Mouse (Mus musculus): ENCODE measurements around the gene Fgfr2. TPM values are rescaled to one million over a fixed set of nuclear protein-coding genes. Genes with fewer than 3 reads are reported as not detected.
A peak's percentile ranks its signal among the peaks of the same experiment; 100 is the strongest.

Fgfr2 gene
- polyA plus RNA-seq, 1 experiment from 2014 or later: 133 TPM

DNA sequence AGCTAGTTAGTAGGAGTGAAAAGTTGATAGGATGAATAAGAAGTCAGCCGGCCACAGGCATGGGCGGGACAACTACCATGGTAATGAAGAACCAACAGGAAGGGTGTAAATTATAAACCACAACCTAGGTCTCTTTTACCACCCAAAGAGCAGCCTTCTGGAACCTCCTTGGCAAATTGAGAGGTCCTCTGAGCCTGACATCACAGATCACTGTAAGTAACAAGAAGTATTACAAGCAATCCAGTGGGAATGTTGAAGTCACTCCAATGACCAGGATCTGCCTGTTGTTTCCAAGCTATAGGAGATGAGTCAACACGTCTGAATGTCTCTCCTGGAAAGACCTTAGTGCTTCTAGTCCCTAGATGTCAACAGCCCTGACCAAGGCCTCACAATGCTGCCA is 61.1 kb downstream of the Fgfr2 start:
- no peak overlapping the region for H3K27ac ChIP-seq (ENCODE audit: low read depth, low read length)
- H3K9me3 ChIP-seq (ENCODE audit: control insufficient read depth, low read length): no peaks in the 10 kb centered on the region
- H3K4me2 ChIP-seq (replicated peaks; ENCODE audit: low read depth, low read length): no peak overlapping the region
- no peak for ATAC-seq (ENCODE audit: low FRiP score, low TSS enrichment)
- 69% methylated on average over 3 of the region's 3 CpGs for WGBS
- H3K36me3 ChIP-seq (ENCODE audit: control insufficient read depth, insufficient read depth, low read length): peaks cover 14% of the 10 kb centered on the region
- H3K9ac ChIP-seq (ENCODE audit: low read depth, low read length): no peak overlapping the region
- H3K4me3 ChIP-seq (ENCODE audit: low read length): no peak overlapping the region
- H3K4me1 ChIP-seq (ENCODE audit: control insufficient read depth, insufficient read depth, low read length): peaks cover 19% of the 10 kb centered on the region
- no peaks in the 10 kb centered on the region for H3K27me3 ChIP-seq (ENCODE audit: control insufficient read depth, insufficient read depth, low read length)

DNA sequence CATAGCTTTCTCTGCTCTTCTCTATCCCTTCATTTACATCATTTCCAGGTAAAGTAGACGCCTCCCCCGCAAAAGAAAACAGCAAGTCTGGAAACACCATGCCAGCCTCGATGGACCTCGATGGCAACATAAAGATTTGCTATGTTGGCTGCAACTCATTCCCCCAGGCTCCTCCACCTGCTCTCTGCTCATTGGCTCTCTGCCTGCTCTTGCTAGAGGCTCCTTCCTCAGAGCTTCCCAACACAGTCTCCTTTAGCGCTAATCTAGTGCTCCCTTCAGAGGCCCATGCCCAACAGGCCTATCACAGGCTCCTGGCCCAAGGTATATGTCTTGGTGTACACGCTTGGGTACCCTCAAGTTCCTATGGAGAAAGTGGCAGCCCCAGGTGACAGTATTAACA is 63.0 kb downstream of the Fgfr2 start:
- no peak for ATAC-seq (ENCODE audit: low FRiP score, low TSS enrichment)
- WGBS: 84% methylated on average over 6 of the region's 6 CpGs
- no peak overlapping the region for H3K4me2 ChIP-seq (replicated peaks; ENCODE audit: low read depth, low read length)
- no peak overlapping the region for H3K4me3 ChIP-seq (ENCODE audit: low read length)
- no peak overlapping the region for H3K9ac ChIP-seq (ENCODE audit: low read depth, low read length)
- peaks cover 14% of the 10 kb centered on the region; the same call in 1 of the 2 replicates for H3K36me3 ChIP-seq (ENCODE audit: control insufficient read depth, insufficient read depth, low read length)
- H3K27ac ChIP-seq (ENCODE audit: low read depth, low read length): no peak overlapping the region
- no peaks in the 10 kb centered on the region for H3K9me3 ChIP-seq (ENCODE audit: control insufficient read depth, low read length)
- H3K27me3 ChIP-seq (ENCODE audit: control insufficient read depth, insufficient read depth, low read length): no peaks in the 10 kb centered on the region
- peaks cover 12% of the 10 kb centered on the region; the same call in 1 of the 2 replicates for H3K4me1 ChIP-seq (ENCODE audit: control insufficient read depth, insufficient read depth, low read length)

DNA sequence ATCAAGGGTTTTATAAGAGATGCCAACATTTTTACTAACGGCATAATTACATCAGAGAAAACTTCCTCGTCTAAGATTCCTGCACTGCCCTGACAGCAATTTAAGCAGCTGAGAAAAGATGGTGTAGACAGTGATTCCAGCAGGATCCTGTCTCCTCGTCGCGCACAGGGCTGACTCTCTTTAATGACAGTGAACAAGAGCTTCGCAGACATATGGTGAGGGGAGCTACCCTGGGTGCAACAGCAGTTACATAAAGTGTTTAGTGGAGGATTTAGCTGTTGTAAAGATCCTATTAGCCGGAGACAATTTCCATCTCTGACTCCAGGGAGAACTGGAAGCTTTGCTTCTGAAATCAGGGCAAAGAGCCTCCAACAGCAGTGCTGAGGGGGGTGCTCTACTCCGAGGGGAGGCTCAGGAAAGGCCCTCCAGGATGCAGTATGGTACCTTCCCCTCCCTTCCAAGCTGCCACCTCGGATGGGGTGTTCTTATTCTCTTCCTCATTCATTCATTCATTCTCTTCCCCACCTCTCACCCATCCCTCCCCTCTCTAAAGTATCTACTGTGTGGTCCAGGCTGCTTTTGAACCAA is 63.5 kb downstream of the Fgfr2 start:
- Histone ChIP-seq H3K27me3 (ENCODE audit: control insufficient read depth, insufficient read depth, low read length) (no peaks in the 10 kb centered on the region), H3K4me1 (ENCODE audit: control insufficient read depth, insufficient read depth, low read length) (peaks cover 12% of the 10 kb centered on the region; the same call in 1 of the 2 replicates), H3K4me2 (replicated peaks; ENCODE audit: low read depth, low read length) (no peak overlapping the region), H3K9ac (ENCODE audit: low read depth, low read length) (no peak overlapping the region), H3K36me3 (ENCODE audit: control insufficient read depth, insufficient read depth, low read length) (peaks cover 15% of the 10 kb centered on the region; the same call in 1 of the 2 replicates), H3K9me3 (ENCODE audit: control insufficient read depth, low read length) (no peaks in the 10 kb centered on the region), H3K4me3 (ENCODE audit: low read length) (no peak overlapping the region), H3K27ac (ENCODE audit: low read depth, low read length) (no peak overlapping the region)
- ATAC-seq (ENCODE audit: low FRiP score, low TSS enrichment): no peak
- 48% methylated on average over 9 of the region's 9 CpGs for WGBS

DNA sequence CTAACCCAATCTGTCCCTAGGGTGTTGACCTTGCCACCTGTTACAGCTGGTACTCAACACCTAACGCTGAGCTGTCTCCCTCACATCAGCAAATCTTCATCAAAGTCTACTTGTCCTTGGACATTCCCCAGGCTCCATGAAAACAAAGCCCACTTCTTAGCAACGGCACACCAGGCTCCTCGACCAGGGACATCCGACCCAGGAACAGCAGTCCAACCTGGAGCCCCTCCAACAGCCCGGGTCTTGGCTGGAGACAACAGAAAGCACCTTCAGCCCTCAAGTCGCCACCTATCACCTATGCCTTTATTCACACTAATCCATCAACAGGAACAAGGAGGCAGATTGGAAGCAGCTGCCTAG is 64.0 kb downstream of the Fgfr2 start:
- Histone ChIP-seq H3K4me1 (ENCODE audit: control insufficient read depth, insufficient read depth, low read length) (peaks cover 12% of the 10 kb centered on the region; the same call in 1 of the 2 replicates), H3K9ac (ENCODE audit: low read depth, low read length) (no peak overlapping the region), H3K9me3 (ENCODE audit: control insufficient read depth, low read length) (no peaks in the 10 kb centered on the region), H3K27me3 (ENCODE audit: control insufficient read depth, insufficient read depth, low read length) (no peaks in the 10 kb centered on the region), H3K4me3 (ENCODE audit: low read length) (no peak overlapping the region), H3K27ac (ENCODE audit: low read depth, low read length) (no peak overlapping the region), H3K36me3 (ENCODE audit: control insufficient read depth, insufficient read depth, low read length) (peaks cover 10% of the 10 kb centered on the region; the same call in 1 of the 2 replicates), H3K4me2 (replicated peaks; ENCODE audit: low read depth, low read length) (no peak overlapping the region)
- WGBS: 57% methylated on average over 6 of the region's 6 CpGs
- no peak for ATAC-seq (ENCODE audit: low FRiP score, low TSS enrichment)

GRCm38 (mm10) chr7:133058496-133059149 is 64.5 kb downstream of the Fgfr2 start:
- no peaks in the 10 kb centered on the region for H3K9me3 ChIP-seq (ENCODE audit: control insufficient read depth, low read length)
- peaks cover 12% of the 10 kb centered on the region; the same call in 1 of the 2 replicates for H3K4me1 ChIP-seq (ENCODE audit: control insufficient read depth, insufficient read depth, low read length)
- no peak overlapping the region for H3K4me2 ChIP-seq (replicated peaks; ENCODE audit: low read depth, low read length)
- WGBS: 82% methylated on average over 12 of the region's 12 CpGs
- no peaks in the 10 kb centered on the region for H3K27me3 ChIP-seq (ENCODE audit: control insufficient read depth, insufficient read depth, low read length)
- no peak overlapping the region for H3K4me3 ChIP-seq (ENCODE audit: low read length)
- no peak overlapping the region for H3K27ac ChIP-seq (ENCODE audit: low read depth, low read length)
- H3K36me3 ChIP-seq (ENCODE audit: control insufficient read depth, insufficient read depth, low read length): peaks cover 9% of the 10 kb centered on the region; the same call in 1 of the 2 replicates
- ATAC-seq (ENCODE audit: low FRiP score, low TSS enrichment): no peak
- no peak overlapping the region for H3K9ac ChIP-seq (ENCODE audit: low read depth, low read length)

DNA sequence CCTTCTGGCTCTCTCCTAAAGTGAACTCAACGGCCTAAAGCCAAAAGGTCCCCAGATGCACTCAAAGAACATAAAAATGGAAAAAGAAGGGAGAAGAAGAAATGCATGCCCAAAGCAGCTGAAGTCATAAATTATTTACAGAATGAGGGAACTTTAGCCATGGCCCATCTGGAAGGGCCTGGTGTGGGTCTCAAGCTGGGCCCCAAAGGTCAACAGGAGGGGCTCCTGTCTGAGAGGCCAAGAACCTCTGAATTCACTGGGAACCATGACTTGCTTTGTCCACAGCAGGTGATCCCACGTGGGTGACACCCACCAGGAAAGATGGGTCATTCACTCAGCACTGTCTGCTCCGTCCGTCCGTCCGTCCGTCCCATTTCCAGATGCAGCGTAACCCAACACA is 66.2 kb downstream of the Fgfr2 start:
- Histone ChIP-seq H3K4me1 (ENCODE audit: control insufficient read depth, insufficient read depth, low read length) (peaks cover 16% of the 10 kb centered on the region), H3K9me3 (ENCODE audit: control insufficient read depth, low read length) (no peaks in the 10 kb centered on the region), H3K27ac (ENCODE audit: low read depth, low read length) (no peak overlapping the region), H3K9ac (ENCODE audit: low read depth, low read length) (no peak overlapping the region), H3K27me3 (ENCODE audit: control insufficient read depth, insufficient read depth, low read length) (no peaks in the 10 kb centered on the region), H3K36me3 (ENCODE audit: control insufficient read depth, insufficient read depth, low read length) (peaks cover 12% of the 10 kb centered on the region; the same call in 1 of the 2 replicates), H3K4me3 (ENCODE audit: low read length) (no peak overlapping the region), H3K4me2 (replicated peaks; ENCODE audit: low read depth, low read length) (no peak overlapping the region)
- WGBS: 78% methylated on average over 8 of the region's 8 CpGs
- no peak for ATAC-seq (ENCODE audit: low FRiP score, low TSS enrichment)

DNA sequence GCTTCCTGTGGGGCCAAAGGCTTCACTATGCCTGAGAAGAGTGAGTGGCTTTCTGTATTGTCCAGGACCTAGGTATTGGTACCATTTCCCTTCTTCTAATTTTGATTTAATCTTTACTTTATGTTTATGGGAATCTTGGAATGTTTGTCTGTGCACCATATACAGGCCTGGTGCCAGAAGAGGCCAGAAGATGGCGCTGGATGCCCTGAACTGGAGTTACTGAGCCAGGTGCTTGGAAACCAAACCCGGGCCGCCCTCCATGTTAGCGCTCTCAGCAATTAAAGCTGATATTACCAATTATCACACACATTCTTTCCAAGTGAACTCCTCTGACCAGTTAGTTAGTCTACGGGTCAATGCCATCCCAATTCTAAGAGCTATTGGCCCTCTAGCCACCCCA is 68.7 kb downstream of the Fgfr2 start:
- no peak for ATAC-seq (ENCODE audit: low FRiP score, low TSS enrichment)
- H3K27me3 ChIP-seq (ENCODE audit: control insufficient read depth, insufficient read depth, low read length): no peaks in the 10 kb centered on the region
- peaks cover 21% of the 10 kb centered on the region; the same call in 1 of the 2 replicates for H3K36me3 ChIP-seq (ENCODE audit: control insufficient read depth, insufficient read depth, low read length)
- no peak overlapping the region for H3K4me2 ChIP-seq (replicated peaks; ENCODE audit: low read depth, low read length)
- no peak overlapping the region for H3K9ac ChIP-seq (ENCODE audit: low read depth, low read length)
- 91% methylated on average over 5 of the region's 5 CpGs for WGBS
- H3K4me3 ChIP-seq (ENCODE audit: low read length): no peak overlapping the region
- no peaks in the 10 kb centered on the region for H3K9me3 ChIP-seq (ENCODE audit: control insufficient read depth, low read length)
- peaks cover 16% of the 10 kb centered on the region; the same call in 1 of the 2 replicates for H3K4me1 ChIP-seq (ENCODE audit: control insufficient read depth, insufficient read depth, low read length)
- H3K27ac ChIP-seq (ENCODE audit: low read depth, low read length): no peak overlapping the region

DNA sequence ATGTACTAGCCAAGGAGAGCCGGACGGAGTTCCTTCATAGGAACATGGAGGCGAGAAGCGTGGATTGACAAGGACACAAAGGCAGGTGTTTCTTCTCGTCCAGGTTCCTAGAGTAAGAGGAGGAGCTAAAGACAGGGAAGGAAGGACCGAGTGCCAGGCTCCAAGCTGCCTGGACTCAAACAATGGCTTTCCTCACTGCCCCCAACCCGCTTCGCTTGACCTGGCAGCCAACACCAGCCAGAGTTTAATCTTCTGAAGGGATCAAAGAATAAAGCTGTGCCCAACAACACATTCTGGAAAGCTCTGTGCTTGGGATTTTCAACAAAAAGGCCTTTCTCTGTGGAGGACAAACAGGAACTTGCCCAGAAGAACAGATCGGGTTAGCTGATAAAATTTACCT is 69.4 kb downstream of the Fgfr2 start:
- 72% methylated on average over 9 of the region's 9 CpGs for WGBS
- Histone ChIP-seq H3K4me3 (ENCODE audit: low read length) (no peak overlapping the region), H3K27me3 (ENCODE audit: control insufficient read depth, insufficient read depth, low read length) (no peaks in the 10 kb centered on the region), H3K4me1 (ENCODE audit: control insufficient read depth, insufficient read depth, low read length) (peaks cover 19% of the 10 kb centered on the region; the same call in 1 of the 2 replicates), H3K27ac (ENCODE audit: low read depth, low read length) (0 out of 2 replicates have a peak overlapping the region, but pooled peaks have one; percentile 12), H3K9ac (ENCODE audit: low read depth, low read length) (no peak overlapping the region), H3K9me3 (ENCODE audit: control insufficient read depth, low read length) (no peaks in the 10 kb centered on the region), H3K36me3 (ENCODE audit: control insufficient read depth, insufficient read depth, low read length) (peaks cover 21% of the 10 kb centered on the region; the same call in 1 of the 2 replicates), H3K4me2 (replicated peaks; ENCODE audit: low read depth, low read length) (no peak overlapping the region)
- ATAC-seq (ENCODE audit: low FRiP score, low TSS enrichment): no peak

- peaks cover 23% of the 10 kb centered on the region; the same call in 1 of the 2 replicates for H3K4me1 ChIP-seq (ENCODE audit: control insufficient read depth, insufficient read depth, low read length)
- peak overlapping the region; percentile 30; the same call in 1 of the 2 replicates for H3K27ac ChIP-seq (ENCODE audit: low read depth, low read length)
- H3K4me3 ChIP-seq (ENCODE audit: low read length): no peak overlapping the region
- ATAC-seq (ENCODE audit: low FRiP score, low TSS enrichment): no peak
- no peaks in the 10 kb centered on the region for H3K9me3 ChIP-seq (ENCODE audit: control insufficient read depth, low read length)
- H3K4me2 ChIP-seq (replicated peaks; ENCODE audit: low read depth, low read length): no peak overlapping the region
- 82% methylated on average over 8 of the region's 8 CpGs for WGBS
- no peaks in the 10 kb centered on the region for H3K27me3 ChIP-seq (ENCODE audit: control insufficient read depth, insufficient read depth, low read length)
- H3K36me3 ChIP-seq (ENCODE audit: control insufficient read depth, insufficient read depth, low read length): peaks cover 21% of the 10 kb centered on the region; the same call in 1 of the 2 replicates
- no peak overlapping the region for H3K9ac ChIP-seq (ENCODE audit: low read depth, low read length)
These were observed 70.3 kb downstream of the Fgfr2 start for GRCm38 (mm10) chr7:133052819-133053218.

All from kidney, embryonic 14.5 days (tissue).